Mouse (Mus musculus) left cerebral cortex, postnatal 14 days (tissue): Measurements from ENCODE around the gene Ralgds. TPM values are rescaled to one million over a fixed set of nuclear protein-coding genes. Genes with fewer than 3 reads are reported as not detected.
"Not testable (repeated sequence)": the region's sequence is repeated elsewhere in the genome, so short reads cannot be mapped to it uniquely, and the experiment has no call there.

Experiments used
- DNase-seq, 2 experiments: peaks; one replicate each; pipeline ENCODE4 v3.0.0; 2021 to 2022; ENCODE audit warnings: low spot score in 2 of 2, mixed read lengths in 1 of 2
- intact Hi-C: fragments of 180-260 bp; cut with DNase I; formaldehyde crosslinking; loops from one replicate; pipeline ENCODE4 v1.15.1; 2025
- total RNA-seq, 2 experiments: library from RNA; stranded (reverse); gene quantifications; 2 replicates each; pipeline ENCODE4 v1.2.3; 2021

Ralgds gene
- total RNA-seq, 2 experiments from 2014 or later = 119 TPM

- intact Hi-C loops = no loop called here
- DNase-seq = no peak
These were observed 15.4 kb upstream of the Ralgds start for GRCm38 (mm10) chr2:28497561-28497960.

GRCm38 (mm10) chr2:28498431-28498830 lies 14.5 kb upstream of the Ralgds start:
- intact Hi-C loops = no loop called here
- DNase-seq = no peak

- DNase-seq = no peak
- intact Hi-C loops = no loop called here
These were observed 9.9 kb upstream of the Ralgds start for GRCm38 (mm10) chr2:28502987-28503386.

- no peak for DNase-seq
- intact Hi-C loops = no loop called here
These were observed 8.2 kb upstream of the Ralgds start for GRCm38 (mm10) chr2:28504676-28505075.

- DNase-seq = no peak
- intact Hi-C loops = no loop called here
These were observed 7.1 kb upstream of the Ralgds start, which contains the start of gene Gm10134 for GRCm38 (mm10) chr2:28505795-28506194. TSS of gene Gm10134 (plus strand) at chr2:28506095.

GRCm38 (mm10) chr2:28506291-28506690 lies 6.6 kb upstream of the Ralgds start:
- intact Hi-C loops = no loop called here
- no peak for DNase-seq

- intact Hi-C loops, DNase-seq: not testable (repeated sequence)
These were observed 1.3 kb upstream of the Ralgds start for GRCm38 (mm10) chr2:28511600-28511999.

- intact Hi-C loops = loop anchor here (2.0 kb wide), 2 partner anchors 35 to 69 kb away; partner anchors contain the start of gene Gtf3c5
- no peak for DNase-seq
These were observed 776 bp downstream of the Ralgds start for GRCm38 (mm10) chr2:28513431-28514370.

GRCm38 (mm10) chr2:28514489-28514888 lies 1.6 kb downstream of the Ralgds start:
- intact Hi-C loops = loop anchor here (2.0 kb wide), 2 partner anchors 34 to 68 kb away; partner anchors contain the start of gene Gtf3c5
- DNase-seq = peak; percentile 89 to 91

GRCm38 (mm10) chr2:28517206-28517909 lies 4.4 kb downstream of the Ralgds start:
- DNase-seq = peak; percentile 76 to 79
- intact Hi-C loops = no loop called here

- intact Hi-C loops = no loop called here
- peak; percentile 85 to 94 for DNase-seq
These were observed 5.3 kb downstream of the Ralgds start for GRCm38 (mm10) chr2:28518231-28518630.

- intact Hi-C loops = no loop called here
- no peak for DNase-seq
These were observed 7.7 kb downstream of the Ralgds start for GRCm38 (mm10) chr2:28520581-28520980.

GRCm38 (mm10) chr2:28521571-28522151 lies 8.7 kb downstream of the Ralgds start:
- intact Hi-C loops = no loop called here
- DNase-seq = peak; percentile 64 to 77

GRCm38 (mm10) chr2:28522166-28522565 lies 9.2 kb downstream of the Ralgds start:
- intact Hi-C loops = no loop called here

GRCm38 (mm10) chr2:28523643-28524117 lies 10.8 kb downstream of the Ralgds start:
- intact Hi-C loops = no loop called here
- DNase-seq = peak; percentile 86 to 92

More at GRCm38 (mm10) chr2:28522166-28522565, 9.2 kb downstream of the Ralgds start:
- DNase-seq = peak in 1 of 2 experiments; percentile 13

- peak in 1 of 2 experiments; percentile 3 for DNase-seq
- intact Hi-C loops = no loop called here
These were observed 11.5 kb downstream of the Ralgds start for GRCm38 (mm10) chr2:28524406-28524805.

GRCm38 (mm10) chr2:28525219-28525942 lies 12.5 kb downstream of the Ralgds start:
- intact Hi-C loops = no loop called here
- peak in 1 of 2 experiments; percentile 25 for DNase-seq

GRCm38 (mm10) chr2:28525943-28526876 lies 13.3 kb downstream of the Ralgds start:
- intact Hi-C loops = no loop called here
- no peak for DNase-seq
